Mouse (Mus musculus): Measurements from ENCODE around the gene Tecpr1. TPM values are rescaled to one million over a fixed set of nuclear protein-coding genes. Genes with fewer than 3 reads are reported as not detected.

Gene Tecpr1
- total RNA-seq, 1 experiment from 2014 or later, result 30.0 TPM

DNA sequence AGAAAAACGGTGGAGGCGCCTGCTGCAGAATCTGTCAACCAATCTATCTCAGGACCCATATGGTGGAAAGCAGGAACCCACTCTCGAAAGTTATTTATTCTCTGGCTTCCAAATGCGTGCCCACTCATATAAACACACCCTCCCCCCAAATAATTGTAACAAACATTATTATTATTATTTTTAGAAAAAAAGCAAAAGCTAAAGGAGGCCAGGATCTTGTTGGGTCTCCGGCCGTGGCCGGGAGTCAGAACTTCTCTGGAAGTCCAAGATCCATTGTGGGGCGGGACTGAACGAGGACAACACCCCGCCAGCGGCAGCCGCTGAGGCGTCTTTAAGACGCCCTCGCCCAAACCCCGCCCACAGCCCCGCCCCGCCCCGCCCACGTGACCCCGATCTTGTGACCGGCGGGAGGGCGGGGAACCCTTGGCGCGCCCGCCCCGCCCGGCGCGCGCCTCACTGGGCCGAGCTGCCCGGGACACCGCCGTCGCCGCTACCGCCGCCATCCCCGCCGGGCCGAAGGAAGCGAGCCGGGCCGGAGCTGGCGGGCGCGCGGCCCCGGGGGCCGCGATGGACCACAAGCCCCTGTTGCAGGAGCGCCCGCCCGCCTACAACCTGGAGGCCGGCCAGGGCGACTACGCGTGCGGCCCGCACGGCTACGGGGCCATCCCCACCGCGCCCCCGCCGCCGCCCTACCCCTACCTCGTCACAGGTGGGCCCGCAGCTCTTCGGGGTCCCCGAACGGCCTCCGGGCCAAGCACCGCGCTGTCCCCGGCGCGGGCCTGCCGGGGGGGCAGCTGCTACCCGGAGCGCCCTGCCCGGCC lies 31.6 kb upstream of the Tecpr1 start:
- peak; percentile 18; the same call in 1 of the 2 replicates for ATAC-seq (replicated peaks; ENCODE audit: insufficient number of reproducible peaks, low FRiP score, low TSS enrichment, poor library complexity, severe bottlenecking)

DNA sequence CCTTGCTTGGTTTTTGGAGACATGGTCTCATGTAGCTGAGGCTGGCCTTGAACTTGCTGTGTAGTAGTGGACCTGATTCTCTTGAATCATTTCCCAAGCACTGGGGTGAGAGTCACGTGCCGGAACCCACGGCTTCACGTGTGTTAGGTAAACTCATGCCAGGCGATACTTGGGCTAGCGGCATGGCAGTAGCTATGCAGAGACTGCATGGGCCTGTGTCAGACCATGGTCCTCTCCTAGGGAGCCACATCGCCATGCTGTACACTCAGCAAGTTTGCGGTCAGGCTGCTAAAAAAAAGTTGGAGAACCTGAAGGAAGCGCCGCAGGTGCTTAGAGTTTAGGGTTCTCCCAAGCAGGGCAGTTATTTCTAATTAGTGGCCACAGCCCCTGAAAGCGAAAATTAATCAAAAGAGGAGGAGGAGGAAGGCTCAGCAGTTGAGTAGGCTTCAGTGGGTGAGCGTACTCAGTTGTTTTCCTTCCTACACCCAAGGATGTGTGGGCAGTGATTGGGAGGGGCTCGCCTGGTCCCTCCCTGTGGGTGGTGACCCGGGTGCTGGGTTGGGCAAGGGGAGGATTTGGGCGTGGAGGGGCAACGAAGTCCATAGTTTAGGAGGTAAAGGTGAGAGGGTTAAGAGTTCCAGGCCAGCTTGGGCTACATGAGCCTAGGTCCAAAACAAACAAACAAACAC lies 30.9 kb upstream of the Tecpr1 start:
- peak; percentile 44 for ATAC-seq (replicated peaks; ENCODE audit: insufficient number of reproducible peaks, low FRiP score, low TSS enrichment, poor library complexity, severe bottlenecking)

DNA sequence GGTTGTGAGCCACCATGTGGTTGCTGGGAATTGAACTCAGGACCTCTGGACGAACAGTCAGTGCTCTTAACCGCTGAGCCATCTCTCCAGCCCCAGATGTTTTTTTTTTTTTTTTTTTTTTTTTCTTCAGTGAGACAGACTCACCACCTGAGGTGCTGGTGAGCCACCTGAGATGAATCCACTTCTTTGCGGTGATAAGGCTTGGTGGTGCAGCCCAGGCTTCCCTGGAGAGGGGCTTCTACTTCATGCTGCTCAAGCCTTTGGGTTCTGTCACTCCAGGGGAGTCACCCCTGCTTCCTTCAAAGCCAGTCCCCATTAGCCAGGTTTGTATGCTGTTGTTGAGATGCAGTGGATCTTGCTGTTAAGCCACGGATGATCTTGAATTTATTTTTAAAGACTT lies 29.8 kb upstream of the Tecpr1 start:
- ATAC-seq (replicated peaks; ENCODE audit: insufficient number of reproducible peaks, low FRiP score, low TSS enrichment, poor library complexity, severe bottlenecking), result no peak

DNA sequence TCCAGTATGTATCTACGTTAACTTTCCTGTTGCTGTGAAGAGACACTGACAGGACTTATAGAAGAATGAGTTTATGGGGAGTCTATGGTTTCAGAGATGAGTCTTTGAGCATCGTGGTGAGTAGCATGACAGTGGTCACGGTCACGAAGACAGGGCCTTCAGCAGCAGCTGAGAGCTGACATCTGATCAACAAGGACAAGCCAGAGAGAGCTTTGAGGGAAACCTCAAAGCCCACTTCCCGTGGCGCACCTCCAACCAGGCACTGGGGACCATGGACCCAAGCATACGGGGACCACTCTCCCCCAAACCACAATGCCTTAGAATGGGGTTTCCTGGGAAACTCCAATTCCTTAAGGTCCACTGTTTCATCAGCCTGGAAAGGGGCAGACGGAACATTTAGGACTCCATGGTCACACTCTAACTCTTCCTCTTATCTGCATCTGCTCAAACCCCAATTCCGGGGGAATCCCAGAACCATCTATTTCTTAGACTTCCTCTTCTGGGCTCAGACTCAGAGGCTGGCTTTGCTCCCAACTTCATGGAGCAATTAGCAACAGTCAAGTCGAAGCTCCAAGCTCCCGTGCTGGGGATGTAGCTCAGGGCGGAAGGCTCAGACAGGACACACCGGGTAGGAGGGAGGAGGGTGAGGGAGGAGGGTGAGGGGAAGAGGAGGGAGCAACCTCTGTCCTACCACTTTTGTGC lies 28.6 kb upstream of the Tecpr1 start:
- peak; percentile 7; the same call in 1 of the 2 replicates for ATAC-seq (replicated peaks; ENCODE audit: insufficient number of reproducible peaks, low FRiP score, low TSS enrichment, poor library complexity, severe bottlenecking)

DNA sequence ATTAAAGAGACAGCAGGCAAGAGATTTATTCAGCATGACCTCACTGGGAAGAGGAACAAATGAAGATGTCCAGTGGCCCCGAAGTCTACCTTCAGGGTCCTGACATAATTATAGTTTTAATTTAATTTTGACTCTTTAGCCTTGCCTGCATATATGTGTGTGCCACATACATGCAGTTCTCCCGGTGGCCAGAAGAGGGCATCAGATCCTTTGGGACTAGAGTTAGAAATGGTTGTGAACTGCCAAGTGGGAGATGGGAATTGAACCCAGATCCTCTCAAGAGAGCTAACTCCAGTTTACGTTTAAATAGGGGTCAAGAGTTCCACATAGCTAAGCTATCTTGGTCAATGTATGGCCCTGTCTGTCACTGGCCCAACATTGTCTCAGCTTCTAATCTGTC lies 26.5 kb upstream of the Tecpr1 start:
- no peak for ATAC-seq (replicated peaks; ENCODE audit: insufficient number of reproducible peaks, low FRiP score, low TSS enrichment, poor library complexity, severe bottlenecking)

DNA sequence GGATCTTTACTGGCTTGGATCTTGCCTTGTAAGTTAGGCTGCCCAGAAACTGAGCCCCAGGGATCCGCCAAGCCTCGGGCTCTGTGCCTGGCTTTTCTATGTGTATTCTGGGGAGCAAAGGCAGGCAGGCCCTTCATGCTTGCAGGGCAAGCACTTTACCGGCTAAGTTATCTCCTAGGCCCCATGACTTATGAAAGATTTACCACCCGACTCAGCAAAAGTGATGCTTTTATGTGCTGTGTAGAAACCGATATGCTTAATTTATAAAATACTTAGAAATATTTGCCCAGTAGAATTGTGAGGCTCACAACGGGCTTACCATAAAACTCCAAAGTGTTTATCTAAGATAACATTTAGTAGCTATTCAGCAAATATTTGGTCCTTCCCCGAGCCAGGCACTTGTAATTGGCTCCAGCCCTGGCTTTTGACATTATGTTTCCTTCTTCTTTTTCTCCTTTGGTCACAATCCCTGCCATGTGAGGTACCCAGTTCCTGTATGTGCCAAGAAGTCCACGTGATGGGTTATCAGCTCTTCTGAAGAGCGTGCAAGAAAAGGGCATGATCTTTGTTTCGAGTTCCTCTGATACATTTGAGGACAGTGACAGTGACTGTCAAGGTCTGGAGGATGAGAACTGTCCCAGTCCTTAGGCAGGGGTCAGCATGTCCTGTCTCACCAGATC lies 24.6 kb upstream of the Tecpr1 start:
- ATAC-seq (replicated peaks; ENCODE audit: insufficient number of reproducible peaks, low FRiP score, low TSS enrichment, poor library complexity, severe bottlenecking), result peak; percentile 75

DNA sequence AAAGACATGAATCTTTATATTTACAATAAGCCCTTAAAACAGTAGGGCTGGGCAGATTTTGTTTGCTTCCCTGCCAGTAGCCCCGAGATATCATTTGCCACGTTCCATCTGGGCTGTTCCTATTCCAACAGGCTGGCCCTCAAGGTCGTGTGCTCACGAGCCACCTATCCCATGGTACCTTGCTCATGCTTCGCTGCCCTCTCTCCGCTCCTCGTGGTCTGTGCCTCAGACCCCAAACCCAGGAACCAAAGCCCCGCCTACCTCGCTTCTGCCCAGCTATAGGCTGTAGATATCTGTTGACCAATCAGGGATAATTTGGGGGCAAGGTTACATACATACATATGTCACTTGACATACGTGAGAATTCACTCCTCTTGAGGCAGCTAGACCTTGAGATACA lies 23.9 kb upstream of the Tecpr1 start:
- ATAC-seq (replicated peaks; ENCODE audit: insufficient number of reproducible peaks, low FRiP score, low TSS enrichment, poor library complexity, severe bottlenecking), result no peak

DNA sequence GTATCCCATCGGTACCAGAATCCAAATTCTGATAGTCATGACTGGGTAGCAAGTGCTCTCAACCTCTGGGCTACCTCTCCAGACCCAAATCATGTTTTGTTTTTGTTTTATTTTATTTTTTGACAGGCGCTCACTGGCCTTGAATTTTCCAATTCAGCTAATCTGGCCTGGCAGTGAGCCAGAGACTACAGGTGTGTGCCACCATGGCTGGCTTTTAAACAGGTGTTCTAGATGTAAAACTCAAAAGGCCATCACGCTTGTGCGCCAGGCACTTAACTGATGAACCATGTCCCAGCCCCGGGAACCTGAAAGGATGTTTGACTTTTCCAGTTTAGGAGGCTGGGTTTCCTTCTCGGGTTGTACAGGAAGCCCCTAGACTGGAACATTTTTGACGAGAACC lies 23.3 kb upstream of the Tecpr1 start:
- ATAC-seq (replicated peaks; ENCODE audit: insufficient number of reproducible peaks, low FRiP score, low TSS enrichment, poor library complexity, severe bottlenecking), result no peak

DNA sequence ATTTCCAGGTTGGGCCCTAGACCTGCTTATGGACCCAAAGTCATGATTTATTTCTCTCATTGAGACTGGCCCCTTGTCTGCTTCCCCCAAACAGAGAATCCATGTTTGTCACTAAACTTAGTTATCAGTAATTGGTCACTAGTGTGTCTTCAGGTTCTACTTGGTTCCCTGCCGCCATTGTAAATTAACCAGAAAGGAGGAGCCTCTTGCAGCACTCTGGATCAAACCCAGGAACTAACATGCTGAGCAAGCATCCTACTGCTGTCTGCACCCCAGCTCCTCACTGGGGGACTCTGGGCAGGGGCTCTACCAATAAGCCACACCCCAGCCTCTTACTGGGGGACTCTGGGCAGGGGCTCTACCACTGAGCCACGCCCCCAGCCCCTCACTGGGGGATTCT lies 22.2 kb upstream of the Tecpr1 start:
- ATAC-seq (replicated peaks; ENCODE audit: insufficient number of reproducible peaks, low FRiP score, low TSS enrichment, poor library complexity, severe bottlenecking), result no peak

DNA sequence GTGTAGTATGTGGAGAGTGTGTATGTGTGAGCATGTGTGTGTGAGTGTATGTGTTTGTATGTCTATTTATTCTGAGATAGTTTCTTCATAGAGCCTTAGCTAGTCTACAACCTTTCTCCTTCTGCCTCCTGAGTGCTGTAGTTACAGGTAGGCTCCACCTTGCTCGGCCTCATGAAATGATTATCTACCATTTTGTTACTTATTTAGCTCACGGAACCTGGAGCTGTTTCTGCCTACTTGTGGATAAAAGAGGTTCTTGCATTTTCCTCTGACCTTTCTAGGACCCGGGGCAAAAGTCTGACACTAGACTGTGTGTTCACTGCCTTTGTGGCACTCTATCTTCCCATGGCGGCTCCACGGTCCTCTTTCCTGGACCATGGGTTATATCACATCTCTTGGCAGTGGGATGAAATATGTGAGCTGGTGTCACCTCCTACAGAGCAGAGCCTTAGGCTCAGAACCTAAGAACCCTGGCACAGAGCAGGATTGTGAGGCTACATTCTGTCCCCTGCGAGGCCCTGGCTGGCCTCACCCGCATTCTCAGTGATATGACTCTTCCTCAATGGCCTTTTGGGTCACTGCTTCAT lies 20.6 kb upstream of the Tecpr1 start, which contains the start of gene Bri3:
Bri3 (plus strand) TSS at position 537 of the 587 bp plus-strand sequence.
- ATAC-seq (replicated peaks; ENCODE audit: insufficient number of reproducible peaks, low FRiP score, low TSS enrichment, poor library complexity, severe bottlenecking), result no peak

DNA sequence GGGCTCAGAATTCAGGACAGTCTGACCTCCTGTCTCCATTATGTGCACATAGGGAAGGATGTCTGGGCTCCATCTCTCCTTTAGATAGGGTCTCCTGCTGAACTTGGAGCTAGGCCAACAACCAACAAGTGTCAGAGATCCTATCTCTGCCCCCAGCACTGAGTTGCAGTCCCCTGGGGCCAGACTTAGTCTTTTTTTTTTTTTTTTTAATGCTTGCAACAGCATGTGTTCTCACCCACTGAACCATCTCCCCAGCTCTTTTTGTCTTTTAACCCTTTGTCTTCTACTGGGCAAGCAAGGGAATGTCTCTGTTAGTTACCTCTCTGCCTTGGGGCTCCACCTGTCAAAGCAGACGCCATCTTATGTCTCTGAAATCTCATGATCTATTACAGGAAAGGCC lies 15.6 kb upstream of the Tecpr1 start:
- ATAC-seq (replicated peaks; ENCODE audit: insufficient number of reproducible peaks, low FRiP score, low TSS enrichment, poor library complexity, severe bottlenecking), result no peak

DNA sequence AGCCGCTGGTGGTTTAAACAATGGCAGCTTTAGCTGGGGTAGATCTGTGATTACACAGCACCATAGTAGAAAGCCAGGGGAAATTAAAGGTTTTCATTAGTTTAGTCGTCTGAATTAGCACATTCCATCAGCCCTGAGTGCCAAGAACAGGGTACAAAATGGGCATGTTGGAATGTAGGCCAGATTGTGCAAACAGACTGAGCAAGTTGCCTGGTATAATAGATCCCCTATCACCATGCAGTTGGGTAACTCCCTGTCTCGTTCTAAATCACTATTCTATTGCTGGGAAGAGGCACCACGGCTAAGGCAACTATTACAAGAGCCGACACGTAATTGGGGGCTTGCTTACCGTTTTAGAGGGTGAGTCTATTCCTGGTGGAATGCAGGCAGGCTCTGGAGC lies 11.3 kb upstream of the Tecpr1 start:
- ATAC-seq (replicated peaks; ENCODE audit: insufficient number of reproducible peaks, low FRiP score, low TSS enrichment, poor library complexity, severe bottlenecking), result no peak

DNA sequence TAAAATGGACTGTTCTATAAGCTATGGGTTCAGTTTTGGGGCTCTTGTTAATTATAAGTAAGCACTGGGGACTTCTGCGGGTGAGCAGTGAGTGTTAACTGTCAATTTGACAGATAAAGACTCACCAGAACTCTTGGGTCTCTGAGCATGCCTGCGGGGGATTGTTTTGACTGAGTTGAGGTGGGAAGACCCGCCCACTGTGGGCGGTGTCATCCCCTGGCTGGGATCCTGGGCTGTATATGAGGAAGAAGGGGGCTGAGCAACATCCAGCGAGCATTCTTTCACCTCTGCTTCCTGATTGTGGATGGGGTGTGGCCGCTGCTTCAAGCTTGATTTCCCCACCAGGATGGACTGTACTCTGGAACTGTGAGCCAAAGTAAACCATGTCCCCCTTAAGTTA lies 10.8 kb upstream of the Tecpr1 start:
- no peak for ATAC-seq (replicated peaks; ENCODE audit: insufficient number of reproducible peaks, low FRiP score, low TSS enrichment, poor library complexity, severe bottlenecking)

DNA sequence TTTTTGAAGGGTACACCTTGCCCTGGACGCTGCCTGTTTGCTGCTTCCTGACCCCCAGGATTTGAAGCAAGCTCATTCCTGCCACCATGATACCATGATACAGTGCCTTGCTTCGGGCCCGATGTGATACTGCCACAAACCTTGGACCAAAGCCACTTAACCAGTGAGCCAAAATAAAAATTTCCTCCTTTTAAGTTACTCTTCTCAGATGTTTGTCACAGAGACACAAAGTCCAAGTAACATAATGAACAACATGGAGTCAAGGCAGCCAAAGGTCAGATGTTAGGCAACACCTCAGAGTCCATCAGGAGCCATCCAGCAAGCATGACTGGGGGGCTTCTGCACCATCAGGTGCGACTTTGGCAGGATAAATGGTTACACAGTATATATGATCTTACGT lies 9.1 kb upstream of the Tecpr1 start:
- no peak for ATAC-seq (replicated peaks; ENCODE audit: insufficient number of reproducible peaks, low FRiP score, low TSS enrichment, poor library complexity, severe bottlenecking)

DNA sequence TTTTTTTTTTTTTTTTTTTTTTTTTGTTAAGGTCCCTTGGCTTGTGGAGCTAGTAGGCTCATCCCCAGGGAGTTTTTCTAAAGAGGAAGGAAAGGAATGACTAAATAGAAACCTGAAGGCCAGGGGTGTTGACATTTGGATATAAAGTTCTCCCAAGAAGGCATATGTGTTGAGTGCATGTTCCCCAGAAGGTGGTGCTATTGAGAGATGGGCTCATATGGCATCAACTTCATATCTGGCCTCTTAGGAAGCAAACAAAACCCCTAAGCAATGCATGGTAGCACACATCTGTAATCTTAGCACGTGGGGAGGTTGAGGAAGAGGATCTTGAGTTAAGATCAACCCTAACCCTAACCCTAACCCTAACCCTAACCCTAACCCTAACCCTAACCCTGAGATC lies 8.0 kb upstream of the Tecpr1 start:
- ATAC-seq (replicated peaks; ENCODE audit: insufficient number of reproducible peaks, low FRiP score, low TSS enrichment, poor library complexity, severe bottlenecking), result peak; percentile 43; the same call in 1 of the 2 replicates

DNA sequence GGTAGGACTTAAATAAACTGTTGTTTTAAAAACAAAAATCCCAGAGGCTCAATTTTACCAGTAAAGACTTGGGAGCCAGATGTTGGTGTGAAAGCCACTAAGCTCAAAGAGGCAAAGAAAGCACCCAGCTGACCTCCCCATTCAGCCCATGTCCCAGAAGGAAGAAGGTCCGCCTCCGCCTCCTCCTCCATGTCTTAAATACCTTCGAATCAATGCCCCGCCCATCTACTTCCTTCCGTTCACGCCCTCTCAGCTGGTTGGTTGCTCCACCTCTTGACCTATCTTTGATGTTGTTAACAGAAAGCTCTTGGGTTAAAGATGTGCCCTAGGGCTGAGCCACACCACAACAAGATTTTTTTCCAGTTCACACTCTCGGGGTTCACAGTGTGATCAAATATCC lies 6.8 kb upstream of the Tecpr1 start:
- no peak for ATAC-seq (replicated peaks; ENCODE audit: insufficient number of reproducible peaks, low FRiP score, low TSS enrichment, poor library complexity, severe bottlenecking)

DNA sequence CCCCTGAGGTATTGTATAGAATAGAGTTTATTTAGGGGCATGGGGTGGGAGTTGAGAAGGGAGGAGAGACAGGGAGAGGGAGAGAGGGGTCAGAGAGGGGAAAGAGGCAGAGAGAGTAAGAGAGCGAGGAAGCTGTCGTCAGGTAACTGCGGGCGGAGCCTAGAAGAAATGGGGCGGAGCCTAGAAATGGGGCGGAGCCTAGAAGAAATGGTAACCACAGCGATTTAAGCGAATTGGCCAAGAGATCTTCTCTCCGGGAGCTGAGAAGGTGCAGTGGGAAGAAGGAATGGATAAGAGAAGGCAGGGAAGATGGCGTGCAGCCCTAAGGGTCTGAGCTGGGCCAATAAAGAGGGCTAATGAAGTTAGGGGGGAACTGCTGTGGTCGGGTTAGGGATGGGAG lies 2.8 kb upstream of the Tecpr1 start:
- no peak for ATAC-seq (replicated peaks; ENCODE audit: insufficient number of reproducible peaks, low FRiP score, low TSS enrichment, poor library complexity, severe bottlenecking)

DNA sequence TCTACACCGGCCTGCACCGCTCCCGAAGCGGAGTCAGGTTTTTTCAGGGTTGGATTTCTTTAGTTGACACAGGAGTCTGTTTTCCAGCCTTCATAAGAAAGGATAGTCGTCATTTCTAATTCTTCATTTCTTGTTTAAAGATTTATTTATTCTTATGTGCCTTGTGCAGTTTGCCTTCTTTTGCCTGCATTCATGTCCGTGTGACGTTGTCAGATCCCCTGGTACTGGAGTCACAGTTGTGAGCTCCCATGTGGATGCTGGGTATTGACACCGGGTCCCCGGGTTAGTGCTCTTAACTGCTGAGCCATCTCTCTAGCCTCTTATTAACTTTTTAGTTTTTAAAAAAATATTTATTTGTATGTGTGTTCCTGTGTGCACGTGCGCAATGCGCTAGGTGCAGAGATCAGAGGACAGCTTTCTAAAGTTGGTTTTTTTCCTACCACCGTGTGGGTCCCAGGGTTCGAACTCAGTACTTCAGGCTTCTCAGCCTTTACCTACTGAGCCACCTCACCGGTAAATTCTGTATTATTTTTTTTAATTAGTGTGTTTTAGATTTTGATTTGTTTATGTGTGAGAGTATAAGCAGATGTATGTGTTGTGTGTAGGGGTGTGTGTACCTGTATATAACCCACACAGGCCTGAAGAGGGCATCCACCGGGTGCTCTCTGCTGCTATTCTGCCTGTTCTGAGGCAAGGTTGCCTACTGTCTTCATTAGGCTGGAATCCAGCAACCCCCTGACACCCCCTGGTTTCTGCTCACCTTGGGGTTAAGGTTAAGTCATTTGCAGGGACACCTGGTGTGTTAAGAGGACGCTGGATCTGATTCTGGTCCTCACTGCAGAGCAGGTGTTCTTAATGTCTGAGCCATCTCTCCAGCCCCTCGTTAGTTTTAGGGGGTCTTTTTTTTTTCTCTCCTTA lies 743 bp upstream of the Tecpr1 start:
- no peak for ATAC-seq (replicated peaks; ENCODE audit: insufficient number of reproducible peaks, low FRiP score, low TSS enrichment, poor library complexity, severe bottlenecking)
